Mouse (Mus musculus) layer of hippocampus, postnatal 10 days (tissue): ENCODE measurements around the gene Cpe. TPM values are rescaled to one million over a fixed set of nuclear protein-coding genes. Genes with fewer than 3 reads are reported as not detected.
A peak's percentile ranks its signal among the peaks of the same experiment; 100 is the strongest.

ENCODE experiments used
- DNase-seq, 2 experiments: peaks; one replicate each; pipeline ENCODE4 v3.0.0; 2021; ENCODE audit warnings: low spot score in 2 of 2
- total RNA-seq, 2 experiments: library from RNA; stranded (reverse); gene quantifications; 2 replicates each; pipeline ENCODE4 v1.2.3; 2021

Gene Cpe
- total RNA-seq, 2 experiments from 2014 or later = 2,385 to 2,461 TPM

DNA sequence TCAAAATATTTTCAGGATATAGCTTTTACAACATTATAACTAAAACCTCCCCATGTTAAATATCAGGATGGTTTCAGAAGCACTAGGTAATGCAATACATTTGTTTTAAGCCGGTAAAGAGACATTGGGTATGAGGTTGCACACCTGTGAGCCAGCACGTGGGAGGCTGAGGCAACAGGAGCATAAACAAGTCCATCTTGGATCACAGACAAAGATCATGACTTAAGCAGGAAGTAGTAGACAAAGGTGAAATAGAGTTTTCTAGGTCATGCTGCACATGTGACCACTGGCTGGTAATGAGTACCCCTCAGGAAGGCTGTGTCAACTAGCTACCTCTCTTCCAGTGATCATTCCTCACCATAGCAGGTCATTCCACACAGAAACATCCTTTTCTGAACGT, 58.0 kb downstream of the Cpe start:
- DNase-seq = peak in 1 of 2 experiments; percentile 4

DNA sequence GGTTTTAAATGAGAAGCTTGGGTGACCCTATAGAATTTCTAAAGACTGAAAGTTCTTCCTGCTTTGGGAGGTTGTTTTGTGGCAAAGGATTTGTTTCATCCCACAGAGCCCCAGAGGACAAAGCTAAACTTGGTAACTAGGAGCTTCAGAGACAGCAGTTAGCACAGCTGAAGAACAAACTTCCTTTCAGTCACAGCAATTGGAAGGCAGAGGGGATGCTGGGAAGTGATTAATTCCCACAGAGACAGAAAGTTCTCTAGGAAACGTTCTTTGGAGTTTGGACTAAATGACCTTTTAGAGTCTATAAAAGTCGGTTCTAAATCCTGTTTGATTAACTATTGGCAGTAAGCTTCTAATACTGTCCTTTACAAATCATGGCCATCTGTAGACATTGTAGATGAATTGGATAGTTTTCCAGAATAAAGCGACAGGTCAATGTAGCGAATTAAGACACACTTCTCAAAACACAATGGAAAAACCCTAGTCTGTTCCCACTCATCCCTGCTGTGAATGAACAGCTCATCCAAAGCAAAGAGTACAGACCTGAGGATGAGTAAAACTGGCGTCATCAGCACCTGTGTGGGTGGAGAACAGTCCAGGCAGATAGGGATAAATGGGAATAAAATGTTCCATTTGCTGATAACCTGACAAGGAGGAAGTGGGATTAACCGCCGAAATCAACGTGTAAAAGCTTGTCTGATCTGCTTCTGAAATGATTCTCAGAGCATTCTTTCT, 58.6 kb downstream of the Cpe start:
- peak; percentile 8 to 19 for DNase-seq

DNA sequence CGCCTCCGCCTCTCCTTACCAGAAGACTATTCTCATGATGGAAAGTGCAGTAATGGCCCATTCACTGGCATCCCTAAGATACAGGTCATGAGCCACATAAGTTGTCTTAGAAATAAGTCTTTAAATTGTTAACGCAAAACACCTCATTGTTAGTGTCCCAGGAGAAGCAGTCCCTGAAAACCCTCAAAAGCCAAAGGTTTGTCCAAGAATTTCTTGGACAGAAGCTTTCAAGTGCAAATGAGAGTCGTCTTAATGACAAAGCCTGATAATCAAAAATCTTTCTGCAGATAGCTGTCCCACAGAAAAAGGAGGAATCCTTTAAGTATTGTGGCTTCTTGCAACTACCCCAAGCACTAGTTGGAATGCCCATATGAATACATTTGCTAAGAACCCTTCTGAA, 60.7 kb downstream of the Cpe start:
- no peak for DNase-seq

DNA sequence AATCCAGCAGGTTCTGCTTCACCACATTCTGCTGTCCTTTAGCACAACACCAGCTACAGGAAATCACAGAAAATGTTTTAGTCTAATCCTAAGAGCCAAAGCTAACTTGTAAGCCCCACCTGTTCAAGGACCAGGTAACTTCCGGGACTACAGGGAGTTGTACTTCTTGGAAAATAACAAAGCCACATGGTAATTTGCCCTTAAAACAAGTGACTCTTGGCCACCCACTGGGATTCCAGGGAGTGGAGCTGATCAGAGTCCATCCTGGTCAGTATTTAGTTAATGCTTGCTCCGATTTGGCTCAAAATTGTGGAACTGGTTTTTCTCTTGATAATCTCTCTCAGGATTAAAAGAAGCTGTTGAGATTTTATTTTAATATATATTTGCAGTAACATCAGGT, 61.1 kb downstream of the Cpe start:
- no peak for DNase-seq

DNA sequence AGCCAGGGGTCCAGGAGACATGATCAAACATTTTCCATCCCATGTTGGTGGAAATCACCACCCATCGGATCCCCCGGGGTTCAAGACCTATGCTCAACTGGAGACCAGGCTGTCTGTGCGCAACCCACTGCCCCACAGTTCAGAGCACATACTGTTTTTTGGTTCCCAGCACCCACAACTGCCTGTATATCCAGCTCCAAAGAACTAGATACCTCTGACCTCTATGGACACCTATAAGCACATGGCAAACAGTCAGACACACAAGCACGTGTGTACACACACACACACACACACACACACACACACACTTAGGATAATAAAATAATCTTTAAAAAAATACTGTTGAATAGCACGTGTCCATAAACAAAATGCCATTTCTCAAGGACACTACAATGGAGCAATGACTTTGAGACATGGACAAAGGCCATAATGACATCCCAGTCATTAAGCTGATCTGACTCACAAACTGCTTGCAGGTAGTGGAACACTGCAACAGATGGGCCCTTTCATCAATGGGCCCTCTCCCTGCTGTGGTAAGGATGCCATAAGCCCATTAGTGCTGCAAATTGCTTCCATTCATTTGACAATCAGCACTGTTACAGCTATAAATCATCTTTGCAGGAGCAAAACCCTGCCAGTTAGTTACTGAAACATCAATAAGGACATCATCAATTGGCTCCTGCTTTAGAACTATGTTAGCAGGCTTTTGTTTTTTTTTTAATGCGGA, 63.7 kb downstream of the Cpe start:
- no peak for DNase-seq

DNA sequence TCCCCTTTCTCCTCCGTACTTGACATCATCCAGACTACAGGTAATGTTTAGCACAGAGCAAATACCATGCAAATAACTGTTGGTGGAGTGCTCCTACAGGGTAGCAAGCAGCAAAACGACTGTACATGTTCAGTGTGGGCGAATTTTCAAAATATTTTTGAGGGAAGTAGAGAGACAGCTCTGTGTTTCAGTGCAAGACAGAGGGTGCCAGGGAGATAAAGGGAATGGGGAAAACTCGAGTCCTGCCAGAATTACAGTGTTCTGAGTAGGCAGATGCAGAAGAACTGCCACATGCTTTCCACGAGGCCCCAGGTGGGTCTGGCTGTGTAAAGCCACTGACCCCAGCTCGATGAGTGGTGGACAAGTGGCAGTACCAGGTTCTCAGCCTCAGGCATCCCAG, 64.8 kb downstream of the Cpe start:
- DNase-seq = no peak

DNA sequence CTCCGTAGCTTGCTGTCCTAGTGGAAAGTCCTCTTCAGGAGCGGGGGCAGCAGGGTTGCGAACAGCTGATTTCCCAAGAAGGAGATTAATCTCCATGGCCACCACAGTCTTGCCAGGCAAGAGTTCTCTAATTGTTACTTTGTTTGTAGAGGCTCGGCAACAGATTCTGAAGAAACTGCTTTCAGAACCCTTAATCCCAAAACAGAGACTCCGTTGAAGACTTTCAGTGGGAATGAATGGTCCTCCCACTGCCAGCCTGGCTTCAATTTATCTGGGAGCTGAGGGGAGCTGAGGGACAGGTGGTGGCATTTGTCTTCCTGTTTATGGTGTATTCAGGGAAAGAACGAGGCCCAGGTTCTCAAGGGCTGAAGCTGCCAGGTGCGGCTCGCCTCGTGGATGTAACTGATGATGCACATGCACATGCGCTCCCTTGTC, 68.2 kb downstream of the Cpe start:
- DNase-seq = peak in 1 of 2 experiments; percentile 60

DNA sequence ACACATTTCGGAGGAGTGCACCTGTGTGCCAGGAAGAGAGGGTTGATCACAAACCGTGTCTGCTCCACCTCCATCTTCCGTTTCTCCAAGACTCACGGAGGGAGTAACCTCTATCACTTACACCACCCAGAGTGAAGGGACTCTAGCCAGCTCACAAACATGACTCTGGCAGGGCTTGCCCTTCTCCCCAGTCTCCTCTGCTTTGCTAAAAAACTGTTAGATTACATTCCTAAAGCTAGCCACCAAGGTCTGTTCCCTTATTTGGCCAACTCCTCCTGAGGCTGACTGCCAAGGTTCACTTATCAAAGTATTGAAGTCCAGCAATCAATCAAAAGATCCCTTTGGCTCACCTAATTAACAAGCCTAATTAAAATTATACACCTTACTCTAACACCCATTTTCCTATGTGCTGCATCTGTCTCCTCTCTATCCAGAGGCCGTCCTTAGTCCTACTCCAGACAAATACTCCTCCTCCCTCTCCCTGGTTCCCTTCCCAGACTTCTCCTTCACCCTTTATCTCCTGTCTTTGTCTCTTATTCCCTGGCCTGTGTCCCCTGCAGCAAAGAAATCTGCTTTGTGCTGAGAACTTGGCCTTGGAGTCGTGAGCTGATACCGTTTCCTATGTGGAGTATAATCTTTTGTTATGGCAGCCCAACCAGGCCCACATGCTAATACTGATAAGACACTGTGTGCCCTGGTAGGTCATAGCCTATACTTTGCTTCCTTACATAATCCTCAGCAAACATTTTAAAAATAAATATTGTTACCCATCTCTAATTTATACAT, 72.3 kb downstream of the Cpe start:
- no peak for DNase-seq

DNA sequence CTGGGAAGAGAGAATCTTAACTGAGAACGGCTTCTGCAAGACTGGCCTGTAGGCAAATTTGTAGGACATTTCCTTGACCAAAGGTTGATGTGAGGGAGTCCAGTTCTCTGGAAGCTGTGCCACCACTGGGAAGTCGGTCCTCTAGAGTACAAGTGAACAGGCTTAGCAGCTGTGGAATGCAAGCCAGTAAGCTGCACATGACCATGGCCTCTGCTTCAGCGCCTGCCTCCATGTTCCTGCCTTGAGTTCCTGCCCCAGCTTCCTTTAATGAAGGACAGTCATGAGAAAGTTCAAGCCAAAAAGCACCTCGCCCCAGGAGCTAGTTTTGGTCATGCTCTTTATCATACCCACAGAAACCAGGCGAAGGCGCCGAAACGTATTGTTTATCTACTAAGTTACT, 73.2 kb downstream of the Cpe start:
- no peak for DNase-seq

DNA sequence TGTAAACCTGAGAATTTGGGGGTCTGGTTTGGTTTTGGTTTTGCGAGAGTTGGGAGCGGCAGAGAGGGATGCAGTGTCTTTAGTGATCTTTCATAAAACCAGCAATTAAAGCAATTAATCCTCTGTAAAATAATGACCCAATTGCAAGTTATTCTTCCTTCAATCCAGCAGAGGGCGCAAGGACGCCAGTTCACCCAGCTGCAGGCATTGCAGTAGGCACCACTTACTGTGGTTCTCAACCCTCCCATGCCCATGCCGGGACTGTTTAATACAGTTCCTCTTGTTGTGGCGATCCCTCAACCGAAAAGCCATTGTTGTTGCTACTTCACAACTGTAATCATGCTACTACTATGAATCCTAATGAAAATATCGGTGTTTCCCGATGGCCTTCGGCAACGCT, 74.2 kb downstream of the Cpe start:
- peak; percentile 64 to 68 for DNase-seq

DNA sequence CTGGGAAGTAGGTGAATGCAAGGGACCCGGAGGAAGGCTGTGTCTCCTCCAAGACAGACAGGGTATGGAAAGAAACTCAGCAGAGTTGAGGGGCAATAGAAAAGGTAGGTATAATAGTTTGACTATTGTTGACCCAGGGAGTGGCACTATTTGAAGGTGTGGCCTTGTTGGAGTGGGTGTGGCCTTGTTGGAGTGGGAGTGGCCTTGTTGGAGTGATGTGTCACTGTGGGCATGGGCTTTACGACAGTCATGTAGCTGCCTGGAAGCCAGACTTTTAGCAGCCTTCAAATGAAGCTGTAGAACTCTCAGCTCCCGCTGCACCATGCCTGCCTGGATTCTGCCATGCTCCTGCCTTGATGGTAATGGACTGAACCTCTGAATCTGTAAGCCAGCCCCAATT, 76.3 kb downstream of the Cpe start:
- DNase-seq = no peak

DNA sequence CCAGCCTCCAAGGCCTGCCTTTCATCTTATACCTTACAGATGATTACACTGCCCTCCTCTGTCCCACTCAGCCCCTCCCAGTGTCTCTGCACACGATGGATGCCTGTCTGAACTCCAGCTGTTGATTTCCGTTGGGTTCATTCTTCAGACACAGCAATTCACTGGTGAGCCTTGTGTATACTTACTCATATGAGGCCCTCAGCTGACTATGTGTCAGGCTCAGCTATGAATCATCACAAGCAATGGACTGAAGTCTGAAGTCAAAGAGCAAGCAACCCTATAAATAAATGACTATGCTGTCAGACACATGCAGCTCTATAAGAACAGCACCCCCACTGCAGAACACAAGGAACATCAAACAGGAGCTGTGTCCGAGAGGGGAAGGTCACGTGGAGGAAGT, 77.4 kb downstream of the Cpe start:
- no peak for DNase-seq

DNA sequence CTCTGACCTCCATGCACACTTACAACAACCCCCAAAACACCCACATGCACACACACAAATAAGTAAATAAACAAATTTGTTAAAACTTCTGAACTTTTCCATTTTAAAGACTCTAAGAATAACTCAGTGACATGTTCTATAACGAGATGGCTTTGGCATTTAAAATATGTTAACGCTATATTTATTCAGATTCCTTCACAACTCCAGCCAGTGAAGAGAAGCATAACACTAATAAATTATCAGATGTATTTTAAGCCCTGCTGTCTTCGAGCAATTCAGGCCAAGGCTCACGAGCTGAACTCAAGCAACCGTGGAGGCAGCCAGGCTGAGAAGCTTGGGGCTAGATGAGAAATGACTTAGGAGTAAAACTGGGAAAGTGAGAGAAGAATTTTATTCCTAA, 79.2 kb downstream of the Cpe start:
- DNase-seq = no peak

DNA sequence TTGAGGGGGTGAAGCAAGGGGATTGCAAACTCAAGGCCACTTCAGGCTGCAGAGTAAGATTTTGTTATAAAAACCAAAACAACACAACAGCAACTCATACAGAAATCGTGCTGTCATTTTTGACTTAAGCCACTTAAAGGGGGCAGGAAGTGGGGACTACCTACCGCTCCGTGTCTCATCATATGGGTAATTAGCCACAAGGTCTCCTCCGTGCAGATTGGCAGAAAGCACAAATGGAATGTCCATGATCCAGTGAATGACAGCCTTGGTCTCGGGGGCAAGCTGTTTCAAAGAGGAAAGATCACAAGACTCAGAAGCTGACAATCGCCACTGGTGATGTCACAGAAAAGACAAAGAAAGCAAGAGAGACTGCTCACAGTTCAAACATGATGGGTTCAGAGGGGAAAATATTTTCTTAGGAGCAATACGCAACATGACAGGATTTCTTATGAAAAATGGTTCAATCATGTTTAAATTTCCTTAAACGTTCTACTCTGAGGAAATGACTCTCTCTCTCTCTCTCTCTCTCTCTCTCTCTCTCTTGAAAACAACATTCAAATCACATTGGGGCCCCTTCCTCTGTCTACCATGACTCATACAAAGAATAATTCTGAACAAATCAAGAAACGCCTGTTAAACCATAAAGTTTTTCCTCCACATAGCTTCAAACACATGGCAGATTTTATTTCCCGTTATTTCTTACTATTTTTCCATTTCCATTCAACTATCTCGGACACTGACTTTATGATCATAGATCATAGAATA, 81.5 kb downstream of the Cpe start:
- no peak for DNase-seq

DNA sequence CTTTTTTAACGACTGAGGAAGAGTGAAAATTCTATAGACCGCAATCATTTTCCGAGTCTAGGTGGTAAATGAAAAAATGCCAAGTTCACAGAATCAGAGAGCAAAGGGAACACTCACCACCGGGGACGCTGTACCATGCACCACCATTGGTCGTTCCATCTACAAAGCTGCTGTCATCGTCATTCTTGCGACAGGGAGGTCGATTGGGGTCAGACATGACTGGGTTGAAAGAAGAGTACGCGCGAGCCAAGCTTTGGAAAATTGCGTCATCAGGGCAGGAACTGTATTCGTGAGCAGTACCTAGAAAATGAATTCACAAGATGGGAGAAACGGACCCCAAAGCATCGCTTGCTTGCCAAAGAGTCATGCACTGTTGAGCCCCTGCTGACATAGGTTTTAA, 83.9 kb downstream of the Cpe start:
- no peak for DNase-seq

DNA sequence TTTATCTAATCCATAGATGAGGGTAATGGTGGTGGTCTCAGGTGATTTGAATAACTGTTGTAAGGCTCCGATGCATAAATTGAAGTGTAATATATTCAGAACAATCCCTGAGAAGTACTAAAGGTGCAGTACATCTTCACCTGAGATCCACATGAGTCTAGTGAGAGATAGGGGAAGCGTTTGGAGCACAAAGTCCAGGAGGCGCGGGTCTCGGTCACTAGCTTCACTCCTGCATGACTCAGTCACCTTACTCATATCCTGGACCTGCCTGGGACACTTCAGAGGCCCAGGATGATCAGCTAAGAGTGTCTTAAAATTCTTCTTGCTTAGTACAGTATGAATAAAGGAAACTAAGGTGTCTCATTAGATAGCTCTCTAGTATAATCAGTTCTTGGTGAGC, 86.8 kb downstream of the Cpe start:
- no peak for DNase-seq

DNA sequence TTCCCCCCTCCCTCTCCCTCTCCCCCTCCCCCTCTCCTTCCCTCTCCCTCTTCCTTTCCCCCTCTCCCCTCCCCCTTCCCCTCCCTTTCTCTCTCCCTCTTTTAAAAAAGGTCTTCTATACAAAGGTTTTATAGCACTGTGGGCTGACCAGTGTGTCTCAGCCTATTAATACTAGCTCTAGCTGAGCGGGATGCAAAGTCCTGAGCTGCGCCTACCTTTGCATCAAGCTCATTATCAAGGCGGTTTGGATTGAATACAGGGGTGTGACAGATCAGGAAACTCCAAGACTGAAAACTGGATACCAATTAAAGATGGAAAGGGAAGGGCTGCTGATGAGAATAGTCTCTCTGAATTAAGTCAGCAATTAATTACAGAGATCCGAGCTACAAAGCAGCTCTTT, 94.6 kb downstream of the Cpe start:
- no peak for DNase-seq

DNA sequence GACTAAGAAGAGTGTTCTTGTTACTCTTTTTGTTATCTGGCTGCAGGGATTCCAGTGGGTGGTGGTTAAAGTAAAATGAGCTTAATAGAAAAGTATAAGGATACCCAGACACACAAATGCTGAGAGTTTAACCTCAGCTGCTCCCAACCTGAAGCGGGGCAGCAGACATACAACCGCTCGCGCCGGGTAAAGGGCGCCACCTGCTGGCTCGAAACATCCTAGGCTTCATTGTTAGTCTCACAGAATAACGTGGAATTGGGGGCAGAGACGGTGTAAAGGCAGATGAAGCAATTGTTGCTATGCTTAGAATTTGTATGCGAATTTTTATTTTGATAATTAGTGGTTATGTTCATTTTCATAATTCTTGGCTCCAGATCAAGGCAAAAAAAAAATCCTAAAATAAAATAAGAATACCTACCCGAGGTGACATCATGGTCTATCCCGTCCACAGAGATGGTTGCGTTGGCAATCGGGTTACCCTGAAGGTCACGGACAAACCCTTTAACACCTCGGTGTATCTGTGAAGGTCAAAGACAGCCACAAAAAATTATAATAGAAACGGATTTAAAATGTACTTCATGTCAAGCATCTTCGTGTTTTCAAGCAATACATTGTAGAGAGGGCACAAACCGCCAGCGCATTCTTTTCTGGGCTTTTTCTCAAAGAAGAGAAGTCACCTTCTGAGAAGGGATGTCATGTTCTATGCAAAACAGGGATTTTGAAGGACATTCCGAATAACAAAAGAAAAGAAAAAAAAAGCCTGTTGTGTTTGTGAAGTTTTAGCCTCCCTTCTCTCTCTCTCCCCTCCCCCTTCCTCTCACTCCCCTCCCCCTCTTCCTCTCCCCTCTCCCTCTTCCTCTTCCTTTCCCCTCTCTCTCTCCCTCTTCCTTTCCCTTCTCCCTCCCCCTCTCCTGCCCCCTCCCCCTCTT, 95.5 kb downstream of the Cpe start:
- peak; percentile 84 to 86 for DNase-seq

DNA sequence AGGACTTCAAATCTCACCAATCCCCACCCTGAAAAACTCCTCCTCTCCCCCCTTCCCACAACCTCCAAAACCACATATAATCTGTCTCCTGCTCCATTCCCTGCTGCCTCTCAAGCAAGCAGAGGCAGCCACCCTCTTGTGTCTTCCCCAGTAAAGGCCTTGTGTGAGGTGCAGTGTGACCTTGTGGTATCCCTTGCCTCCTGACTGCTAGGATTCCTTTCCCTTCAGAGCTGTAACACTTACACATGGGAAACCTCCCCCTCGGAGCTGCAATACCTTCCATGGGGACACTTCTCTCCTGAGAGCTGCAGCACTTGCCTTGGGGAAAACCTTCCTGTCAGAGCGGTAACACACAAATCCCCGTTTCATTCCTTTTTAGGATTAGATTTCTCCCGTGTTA, 96.5 kb downstream of the Cpe start:
- no peak for DNase-seq

DNA sequence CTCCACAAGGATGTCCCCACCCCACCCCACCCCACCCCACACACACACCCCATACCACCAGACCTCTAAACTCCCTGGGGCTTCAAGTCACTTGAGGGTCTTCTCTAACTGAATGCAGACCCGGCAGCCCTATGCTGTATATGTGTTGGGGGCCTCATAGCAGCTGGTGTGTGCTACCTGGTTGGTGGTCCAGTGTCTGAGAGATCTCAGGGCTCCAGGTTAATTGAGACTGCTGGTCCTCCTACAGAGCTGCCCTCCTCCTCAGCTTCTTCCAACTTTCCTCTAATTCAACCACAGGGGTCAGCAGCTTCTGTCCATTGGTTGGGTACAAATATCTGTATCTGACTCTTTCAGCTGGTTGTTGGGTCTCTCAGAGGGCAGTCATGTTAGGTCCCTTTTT, 102.4 kb downstream of the Cpe start:
- DNase-seq = no peak
